Mouse (Mus musculus): ENCODE data around the gene Ssc5d.

Gene Ssc5d

GRCm38 (mm10) chr7:4919971-4920370 lies 5.6 kb upstream of the Ssc5d start:
- in situ Hi-C loops (cut with MseI, MboI): no loop called here

DNA sequence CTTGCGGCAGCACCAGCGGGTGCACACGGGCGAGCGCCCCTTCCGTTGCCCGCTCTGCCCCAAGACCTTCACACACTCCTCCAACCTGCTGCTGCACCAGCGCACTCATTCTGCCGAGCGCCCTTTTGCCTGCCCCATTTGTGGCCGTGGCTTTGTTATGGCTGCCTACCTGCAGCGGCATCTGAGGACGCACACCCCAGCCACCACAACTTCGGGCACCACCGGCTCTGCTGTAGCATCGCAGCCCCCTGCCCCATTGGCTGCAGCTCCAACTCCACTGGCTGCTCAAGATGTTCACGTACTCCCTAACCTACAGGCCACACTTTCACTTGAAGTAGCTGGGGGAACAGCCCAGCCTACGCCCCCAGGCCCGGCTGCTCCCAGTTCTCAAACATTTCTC lies 5.1 kb upstream of the Ssc5d start:
- in situ Hi-C loops (cut with MseI, MboI): no loop called here

GRCm38 (mm10) chr7:4920976-4921823 lies 4.4 kb upstream of the Ssc5d start:
- in situ Hi-C loops (cut with MseI, MboI): no loop called here

DNA sequence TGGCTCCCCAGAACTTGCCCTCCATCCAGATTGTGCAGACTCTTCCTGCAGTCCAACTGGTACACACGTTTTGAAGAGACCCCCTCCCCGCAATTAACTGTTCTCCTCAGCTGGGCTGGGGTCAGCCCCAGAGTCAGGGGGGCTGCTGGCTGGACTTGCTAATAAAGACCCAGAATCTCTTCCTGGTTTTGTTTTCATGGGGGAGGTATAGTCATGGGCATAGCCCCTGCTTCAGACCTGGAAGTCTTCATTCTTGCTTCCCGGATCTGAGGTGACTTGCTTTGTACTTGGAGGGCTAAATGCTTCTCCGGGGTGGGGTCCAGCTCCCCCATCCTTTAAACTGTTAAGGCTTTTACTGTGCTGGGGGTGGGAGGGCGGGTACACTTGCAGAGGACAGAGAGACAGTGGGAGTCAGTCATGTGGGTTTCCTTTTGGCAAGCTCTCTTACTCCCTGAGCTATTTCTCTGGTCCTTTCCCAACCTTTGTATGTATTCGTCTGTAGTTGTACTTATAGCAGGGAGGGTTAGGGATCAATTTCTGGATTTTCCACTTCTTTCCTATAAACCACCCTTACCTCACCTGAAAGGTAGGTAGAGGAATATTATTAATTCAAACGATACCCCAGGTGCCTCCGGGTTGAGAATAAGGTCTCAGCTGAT lies 3.6 kb upstream of the Ssc5d start, which contains the start of gene Nat14:
Gene Nat14 (plus strand): TSS at position 205 of the 659 bp plus-strand sequence.
- in situ Hi-C loops (cut with MseI, MboI): no loop called here

DNA sequence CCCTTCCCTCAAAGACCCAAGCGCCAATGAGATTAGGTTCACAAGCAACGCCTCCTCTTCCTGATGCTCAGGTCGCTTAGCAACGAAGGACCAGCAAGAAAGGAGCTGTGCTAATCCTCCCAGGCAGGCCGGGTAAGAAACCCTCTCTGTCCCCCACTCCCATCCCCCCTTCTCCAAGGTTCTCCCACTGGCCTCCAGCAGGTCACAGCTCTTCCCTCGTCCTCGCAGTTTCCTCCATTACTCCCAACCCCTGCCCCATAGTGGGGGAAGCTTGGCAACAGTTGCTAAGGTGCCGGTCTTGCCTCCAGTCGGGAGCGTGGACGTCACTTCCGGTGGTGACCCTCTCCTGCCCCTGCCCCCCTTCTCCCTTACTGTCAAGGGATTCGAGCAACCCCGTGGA lies 3.1 kb upstream of the Ssc5d start:
- in situ Hi-C loops (cut with MseI, MboI): no loop called here

- in situ Hi-C loops (cut with MseI, MboI): no loop called here
Measured at GRCm38 (mm10) chr7:4922931-4923565, 2.5 kb upstream of the Ssc5d start.

DNA sequence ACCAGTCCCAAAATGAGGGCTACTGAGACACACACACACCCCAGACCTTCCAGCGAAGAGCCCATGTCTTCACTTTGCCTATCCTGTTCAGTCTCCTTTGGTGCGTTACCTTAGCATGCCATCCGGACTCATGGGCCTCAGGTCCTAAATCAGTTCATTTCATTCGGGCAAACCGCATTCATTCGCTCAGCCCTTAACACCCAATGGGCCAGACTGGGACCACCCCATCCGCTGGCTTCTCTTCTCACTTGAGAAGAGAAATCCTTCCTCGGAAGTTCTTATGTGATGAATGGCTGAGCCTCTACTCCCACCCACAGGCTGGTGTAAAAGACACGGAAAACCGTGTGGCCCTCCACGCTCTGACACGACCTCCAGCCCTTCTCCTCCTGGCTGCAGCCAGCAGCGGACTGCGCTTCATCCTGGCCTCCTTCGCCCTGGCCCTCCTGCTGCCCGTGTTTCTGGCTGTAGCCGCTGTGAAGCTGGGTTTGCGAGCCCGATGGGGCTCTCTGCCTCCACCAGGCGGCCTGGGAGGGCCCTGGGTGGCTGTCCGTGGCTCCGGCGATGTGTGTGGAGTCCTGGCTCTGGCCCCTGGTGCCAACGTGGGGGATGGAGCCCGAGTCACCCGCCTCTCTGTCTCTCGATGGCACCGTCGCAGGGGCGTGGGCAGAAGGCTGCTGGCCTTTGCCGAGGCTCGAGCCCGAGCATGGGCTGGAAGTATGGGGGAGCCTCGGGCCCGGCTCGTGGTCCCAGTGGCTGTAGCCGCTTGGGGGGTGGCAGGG lies 1.8 kb upstream of the Ssc5d start:
- in situ Hi-C loops (cut with MseI, MboI): no loop called here

GRCm38 (mm10) chr7:4924483-4924882 lies 1.1 kb upstream of the Ssc5d start:
- in situ Hi-C loops (cut with MseI, MboI): no loop called here

GRCm38 (mm10) chr7:4924891-4925301 lies 689 bp upstream of the Ssc5d start:
- in situ Hi-C loops (cut with MseI, MboI): no loop called here

- in situ Hi-C loops (cut with MseI, MboI): no loop called here
Measured at GRCm38 (mm10) chr7:4926849-4927248, 1.3 kb downstream of the Ssc5d start.

DNA sequence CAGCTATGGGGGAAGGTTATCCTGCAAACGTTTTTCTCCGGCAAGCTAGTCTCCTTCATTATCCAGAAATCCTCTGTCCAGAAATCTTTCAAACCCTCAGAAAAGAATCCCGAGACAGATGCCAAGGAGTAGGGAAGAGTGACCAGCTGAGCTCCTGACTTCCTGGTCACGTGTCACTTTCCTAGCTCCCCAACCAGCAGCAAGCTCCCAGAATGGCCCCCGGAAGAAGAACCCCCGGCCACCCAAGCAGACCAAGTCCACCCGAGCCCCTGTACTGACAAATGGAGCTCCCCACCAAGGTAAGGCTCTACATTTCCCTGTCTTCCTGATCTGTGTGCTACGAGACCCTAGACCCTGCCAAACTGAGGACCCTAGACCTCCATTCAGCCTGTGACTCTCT lies 2.1 kb downstream of the Ssc5d start:
- in situ Hi-C loops (cut with MseI, MboI): no loop called here

DNA sequence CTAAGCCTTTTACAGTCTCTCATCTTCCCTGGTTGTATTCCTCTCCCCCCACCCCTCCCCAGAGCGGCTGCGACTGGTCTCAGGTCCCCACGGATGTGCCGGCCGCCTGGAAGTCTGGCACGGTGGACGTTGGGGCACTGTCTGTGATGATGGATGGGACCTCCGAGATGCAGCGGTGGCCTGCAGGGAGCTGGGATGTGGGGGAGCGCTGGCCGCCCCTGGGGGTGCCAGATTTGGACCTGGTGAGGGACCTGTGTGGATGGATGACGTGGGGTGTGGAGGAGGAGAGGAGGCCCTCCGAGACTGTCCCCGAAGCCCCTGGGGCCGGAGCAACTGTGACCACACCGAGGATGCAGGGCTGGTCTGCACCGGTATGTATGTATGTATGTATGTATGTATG lies 2.7 kb downstream of the Ssc5d start:
- in situ Hi-C loops (cut with MseI, MboI): no loop called here

GRCm38 (mm10) chr7:4933103-4933502 lies 7.5 kb downstream of the Ssc5d start:
- in situ Hi-C loops (cut with MseI, MboI): no loop called here

GRCm38 (mm10) chr7:4934160-4934914 lies 8.8 kb downstream of the Ssc5d start:
- in situ Hi-C loops (cut with MseI, MboI): no loop called here

- in situ Hi-C loops (cut with MseI, MboI): no loop called here
Measured at GRCm38 (mm10) chr7:4936832-4937231, 11.2 kb downstream of the Ssc5d start.

GRCm38 (mm10) chr7:4937392-4937791 lies 11.8 kb downstream of the Ssc5d start:
- in situ Hi-C loops (cut with MseI, MboI): no loop called here

DNA sequence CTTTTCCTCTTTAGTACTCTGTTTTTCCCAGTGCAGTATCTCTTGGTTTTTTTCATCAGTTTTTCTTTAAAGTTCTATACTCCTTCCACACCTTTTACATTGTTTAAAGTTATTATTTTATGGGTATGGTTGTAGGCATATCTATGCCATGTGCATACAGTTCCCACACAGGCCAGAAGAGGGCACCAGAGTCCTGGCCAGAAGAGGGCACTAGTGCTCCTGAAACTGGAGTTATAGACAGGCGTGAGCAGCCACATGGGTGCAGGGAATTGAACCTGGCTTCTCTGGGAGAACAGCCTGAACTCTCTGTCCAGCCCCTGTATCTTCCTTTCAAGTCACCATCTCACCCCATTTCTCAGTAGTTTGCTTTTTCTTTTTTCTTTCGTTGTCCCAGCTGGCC lies 12.9 kb downstream of the Ssc5d start:
- in situ Hi-C loops (cut with MseI, MboI): no loop called here

DNA sequence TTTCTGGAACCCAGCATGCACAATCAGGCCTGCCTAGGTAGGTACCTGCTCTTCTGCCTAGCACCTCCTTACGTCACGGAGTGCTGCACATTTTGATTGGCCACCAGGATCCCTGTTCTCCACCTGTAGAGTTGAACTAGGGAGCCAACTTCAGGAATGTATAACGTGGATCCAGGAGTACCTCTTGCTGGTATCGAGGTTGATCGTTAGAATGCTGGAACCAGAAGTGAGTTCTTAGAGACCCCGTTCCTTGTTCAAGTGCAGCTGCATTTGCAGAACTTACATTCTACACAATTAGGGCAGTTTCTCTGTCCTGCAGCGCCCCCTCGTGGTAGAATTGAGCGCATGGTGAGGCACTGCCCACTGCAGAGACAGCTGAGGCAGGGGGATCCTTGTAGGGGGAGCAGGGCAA lies 14.5 kb downstream of the Ssc5d start:
- in situ Hi-C loops (cut with MseI, MboI): loop anchor here (5.0 to 10.0 kb wide), 2 partner anchors 105 to 107 kb away; no protein-coding TSS in a partner anchor

DNA sequence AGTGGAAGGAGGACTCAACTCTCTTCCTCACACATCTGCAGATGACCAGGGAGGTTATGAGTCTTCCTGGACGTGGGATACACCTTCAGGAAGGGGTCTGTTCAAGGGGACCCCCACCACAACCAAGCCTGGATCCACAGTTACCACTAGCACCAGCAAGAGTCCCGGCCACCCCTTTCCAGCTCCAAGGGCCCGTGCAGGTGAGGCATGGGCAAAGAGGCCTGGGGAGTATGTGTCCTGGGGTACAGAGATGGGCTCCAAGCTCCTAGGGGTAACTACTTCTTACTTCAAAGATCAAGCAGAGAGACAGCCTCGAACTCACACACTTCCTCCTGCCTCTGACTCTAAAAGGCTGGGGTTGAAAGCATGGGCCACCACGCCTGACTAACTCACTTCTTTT lies 17.1 kb downstream of the Ssc5d start:
- in situ Hi-C loops (cut with MseI, MboI): loop anchor here (5.0 to 10.0 kb wide), 2 partner anchors 102 to 105 kb away; no protein-coding TSS in a partner anchor

- in situ Hi-C loops (cut with MseI, MboI): loop anchor here (5.0 to 10.0 kb wide), 2 partner anchors 101 to 104 kb away; no protein-coding TSS in a partner anchor
Measured at GRCm38 (mm10) chr7:4943223-4943815, 17.7 kb downstream of the Ssc5d start.

Data from mouse trophoblast stem cell (cell line).